Mouse (Mus musculus): ENCODE measurements at regions not wholly inside any gene's neighbourhood (a gene's known extent, or its start where the extent isn't known, plus 50 kb on each side); places are given as distances from the start of the nearest gene placed in this dataset.

GRCm38 (mm10) chr16:91168398-91168797 lies 56.9 kb upstream of the Olig2 start:
- TF ChIP-seq CTCF (IDR thresholded peaks at IDR 0.05; ENCODE audit: control insufficient read depth, insufficient read depth, insufficient read length) (no peak), CEBPB (IDR thresholded peaks at IDR 0.05; ENCODE audit: low read depth) (no peak)

Data from C2C12 (cell line).